Mouse (Mus musculus) ES-E14 (cell line): ENCODE data around the gene Shisa6.

ENCODE experiments used
- HCFC1 ChIP-seq: IDR thresholded peaks from 2 replicates; pipeline ENCODE4 v1.6.1; 2012; ENCODE audit warnings: low read length, inconsistent platforms, borderline replicate concordance; ENCODE audit not compliant: insufficient read depth
- ZC3H11A ChIP-seq: IDR thresholded peaks from 2 replicates; pipeline ENCODE4 v1.6.1; 2012; ENCODE audit warnings: low read depth, mild to moderate bottlenecking, inconsistent platforms, low read length, borderline replicate concordance

DNA sequence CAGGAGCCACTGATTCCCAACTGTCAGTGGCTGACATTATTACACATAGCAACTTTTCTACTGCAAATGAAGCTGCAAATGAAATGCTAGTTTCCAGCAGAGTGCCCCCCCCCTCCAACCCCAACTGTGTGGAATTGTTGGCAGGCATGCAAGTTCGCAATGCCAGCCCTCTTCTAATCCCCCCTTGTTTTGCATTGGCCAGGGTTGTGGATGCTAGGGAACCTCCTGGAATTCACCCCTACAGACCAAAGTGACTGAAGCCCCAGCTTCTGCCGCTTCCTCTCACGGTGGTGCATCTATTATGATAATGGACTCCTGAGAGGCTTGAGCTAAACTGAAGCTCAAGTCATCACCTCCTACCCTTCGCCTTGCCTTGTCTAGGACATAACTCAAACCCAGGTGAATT, 42.6 kb upstream of the Shisa6 start:
- TF ChIP-seq ZC3H11A = no peak
- no peak for TF ChIP-seq HCFC1
